Mouse (Mus musculus) layer of hippocampus, postnatal 10 days (tissue): ENCODE measurements around the gene Zfp978. TPM values are rescaled to one million over a fixed set of nuclear protein-coding genes. Genes with fewer than 3 reads are reported as not detected.
"Not testable (repeated sequence)": the region's sequence is repeated elsewhere in the genome, so short reads cannot be mapped to it uniquely, and the experiment has no call there.

Experiments
- DNase-seq, 2 experiments: peaks; one replicate each; pipeline ENCODE4 v3.0.0; 2021; ENCODE audit warnings: low spot score in 2 of 2
- total RNA-seq, 2 experiments: library from RNA; stranded (reverse); gene quantifications; 2 replicates each; pipeline ENCODE4 v1.2.3; 2021

Zfp978 gene
- total RNA-seq, 2 experiments from 2014 or later = not detected

DNA sequence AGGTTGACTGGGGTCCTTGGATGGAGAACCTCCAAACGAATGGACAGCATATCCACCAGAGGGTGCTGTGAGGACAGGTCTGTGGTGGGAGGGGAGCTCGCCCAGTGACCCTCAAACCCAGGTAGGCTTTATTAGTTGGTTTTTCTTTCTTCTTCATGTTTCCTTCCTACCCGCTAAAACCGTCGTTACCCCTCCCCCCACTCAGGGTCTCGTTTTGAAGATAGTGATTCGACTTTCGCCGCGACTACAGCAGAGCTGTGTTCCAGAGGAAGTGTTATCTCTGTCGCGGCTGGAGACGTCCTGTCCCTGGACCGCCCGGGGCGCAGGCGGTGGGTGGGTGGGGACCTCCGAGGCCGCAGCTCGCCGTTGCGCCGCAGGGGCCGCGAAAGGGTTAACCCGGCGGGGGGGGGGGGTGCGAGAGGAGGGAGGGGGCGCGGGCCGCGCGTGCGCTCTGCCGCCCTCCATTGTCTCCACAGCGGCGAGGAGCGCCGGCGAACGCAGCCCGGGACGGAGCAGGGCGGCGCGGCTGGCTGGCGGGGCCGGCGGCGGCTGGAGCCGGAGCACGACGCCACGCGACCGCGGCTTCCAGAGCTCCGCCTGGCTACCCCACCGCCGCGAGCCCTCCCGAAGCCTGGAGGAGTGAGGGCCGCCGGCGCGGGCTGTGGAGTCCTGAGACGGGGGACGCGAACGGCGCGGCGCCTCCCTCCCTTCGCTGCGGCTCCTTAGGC lies 45.8 kb downstream of the Zfp978 start:
- DNase-seq = peak; percentile 27 to 53

DNA sequence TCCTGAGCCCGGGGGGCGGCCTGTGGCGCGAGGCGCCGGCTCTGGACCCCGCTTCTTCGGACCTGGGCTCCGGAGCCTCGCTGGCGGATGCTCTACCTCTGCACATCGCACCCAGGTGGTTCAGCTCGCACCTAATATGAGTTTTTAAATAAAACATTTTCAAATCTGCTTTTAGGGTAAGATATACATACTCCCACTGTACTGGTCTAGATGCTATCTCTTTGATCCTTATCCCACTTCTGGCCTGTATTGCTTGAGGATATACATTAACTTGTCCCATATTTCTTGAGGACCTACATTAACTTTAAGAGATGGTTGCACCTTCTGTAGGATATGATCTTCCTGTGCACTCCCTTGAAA lies 46.3 kb downstream of the Zfp978 start:
- no peak for DNase-seq

DNA sequence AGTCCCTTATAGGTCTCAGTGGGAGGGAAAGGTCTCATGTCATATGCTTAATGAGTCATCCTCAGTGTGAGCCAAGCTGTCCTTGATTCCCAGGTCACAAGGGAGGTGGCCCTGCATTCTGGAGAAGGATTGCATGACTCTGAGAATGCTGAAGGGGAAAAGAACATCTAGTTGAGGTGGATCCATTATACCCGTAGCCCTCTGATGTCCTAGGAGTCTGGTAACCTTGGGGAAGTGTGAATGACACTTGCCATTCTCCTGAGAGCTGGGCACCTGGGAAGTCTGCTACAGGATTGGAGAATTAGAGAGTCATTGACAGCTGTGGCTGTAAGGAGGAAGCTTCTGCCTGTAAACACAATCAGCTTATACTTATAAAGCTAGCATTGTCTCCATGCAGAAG lies 55.3 kb downstream of the Zfp978 start:
- DNase-seq = not testable (repeated sequence)

DNA sequence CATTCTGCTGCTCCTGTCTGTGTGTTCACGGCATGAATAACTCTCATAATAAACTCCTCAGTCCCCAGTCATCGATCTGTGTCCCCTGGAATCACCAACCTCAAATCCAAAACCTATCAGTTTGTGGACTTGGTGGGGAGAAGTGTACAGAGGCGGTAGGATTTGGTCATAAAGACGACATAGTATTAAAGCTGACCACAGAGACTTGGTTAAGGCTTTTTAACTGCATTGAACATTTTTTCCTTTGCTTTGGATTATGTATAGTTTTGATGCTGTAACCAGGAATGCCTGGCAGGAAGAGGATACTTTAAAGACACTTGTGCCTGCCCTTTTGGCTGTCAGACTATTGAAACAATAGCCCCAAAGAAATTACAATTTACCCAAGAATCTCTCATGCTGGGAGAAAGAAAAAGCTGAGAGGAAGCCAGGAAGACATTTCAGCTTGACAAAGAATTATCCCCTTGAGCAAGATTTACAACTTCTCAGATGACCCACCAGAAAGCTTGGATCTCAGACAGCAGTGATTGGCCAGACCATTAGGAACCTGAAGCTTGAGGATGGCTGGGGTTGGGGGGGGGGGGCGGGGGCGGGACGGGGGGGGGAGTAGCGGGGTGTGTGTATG lies 56.2 kb downstream of the Zfp978 start:
- no peak for DNase-seq

DNA sequence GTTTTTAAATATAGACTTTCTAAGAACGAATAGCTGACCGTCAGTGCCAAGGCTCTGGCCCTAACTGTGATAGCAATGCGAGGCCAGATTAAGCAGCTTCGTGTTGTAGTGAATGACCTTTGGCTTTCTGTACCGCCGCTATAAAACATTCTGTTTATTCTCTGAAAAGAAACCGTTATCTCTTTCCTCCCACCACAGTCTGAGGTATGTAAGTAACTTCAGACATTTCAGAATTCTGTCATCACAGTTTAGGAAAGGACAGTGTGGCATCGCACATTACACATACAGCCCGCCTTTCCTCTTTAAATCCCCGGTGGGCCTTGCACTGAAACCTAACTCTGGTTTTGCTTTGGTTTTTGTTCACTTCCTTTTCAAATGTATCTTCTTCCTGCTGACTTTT lies 56.8 kb downstream of the Zfp978 start:
- no peak for DNase-seq

DNA sequence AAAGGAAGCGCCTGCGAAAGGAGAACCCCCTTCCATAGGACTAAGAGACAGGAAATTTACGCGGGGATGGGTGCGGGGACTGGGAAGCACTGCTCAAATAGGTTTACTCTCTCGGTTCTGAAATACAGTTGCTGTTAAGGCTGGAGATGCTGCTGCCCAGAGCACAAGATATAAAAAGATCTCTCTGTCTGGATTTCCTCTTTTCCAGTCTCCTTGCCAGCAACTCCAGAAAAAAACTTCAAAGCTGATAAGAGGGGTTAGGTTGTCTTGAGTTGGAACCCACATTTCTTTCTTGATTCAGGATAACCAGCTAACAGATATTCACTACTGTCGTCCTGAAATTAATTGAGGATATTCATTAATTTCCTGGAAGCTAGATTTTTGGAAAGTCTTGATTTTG lies 57.2 kb downstream of the Zfp978 start:
- not testable (repeated sequence) for DNase-seq

DNA sequence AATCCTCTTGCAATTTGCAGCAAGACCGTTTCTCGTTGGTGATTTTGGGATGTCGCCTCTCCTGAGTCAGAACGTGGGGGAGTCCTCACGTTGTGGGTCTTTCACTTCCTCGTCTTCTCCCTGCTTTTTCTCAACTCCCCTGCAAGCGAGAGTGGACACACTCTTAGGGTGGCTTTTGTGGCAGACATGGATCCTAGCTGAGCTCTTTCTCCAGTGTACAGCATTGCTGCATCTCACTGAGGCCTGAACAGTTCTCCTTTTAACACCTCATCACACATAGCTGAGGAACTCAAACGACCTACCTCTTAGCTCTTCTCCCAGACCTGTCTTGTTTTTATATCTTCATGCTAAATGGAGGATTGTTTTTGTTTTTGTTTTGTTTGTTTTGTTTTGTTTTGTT lies 58.1 kb downstream of the Zfp978 start:
- DNase-seq = not testable (repeated sequence)

DNA sequence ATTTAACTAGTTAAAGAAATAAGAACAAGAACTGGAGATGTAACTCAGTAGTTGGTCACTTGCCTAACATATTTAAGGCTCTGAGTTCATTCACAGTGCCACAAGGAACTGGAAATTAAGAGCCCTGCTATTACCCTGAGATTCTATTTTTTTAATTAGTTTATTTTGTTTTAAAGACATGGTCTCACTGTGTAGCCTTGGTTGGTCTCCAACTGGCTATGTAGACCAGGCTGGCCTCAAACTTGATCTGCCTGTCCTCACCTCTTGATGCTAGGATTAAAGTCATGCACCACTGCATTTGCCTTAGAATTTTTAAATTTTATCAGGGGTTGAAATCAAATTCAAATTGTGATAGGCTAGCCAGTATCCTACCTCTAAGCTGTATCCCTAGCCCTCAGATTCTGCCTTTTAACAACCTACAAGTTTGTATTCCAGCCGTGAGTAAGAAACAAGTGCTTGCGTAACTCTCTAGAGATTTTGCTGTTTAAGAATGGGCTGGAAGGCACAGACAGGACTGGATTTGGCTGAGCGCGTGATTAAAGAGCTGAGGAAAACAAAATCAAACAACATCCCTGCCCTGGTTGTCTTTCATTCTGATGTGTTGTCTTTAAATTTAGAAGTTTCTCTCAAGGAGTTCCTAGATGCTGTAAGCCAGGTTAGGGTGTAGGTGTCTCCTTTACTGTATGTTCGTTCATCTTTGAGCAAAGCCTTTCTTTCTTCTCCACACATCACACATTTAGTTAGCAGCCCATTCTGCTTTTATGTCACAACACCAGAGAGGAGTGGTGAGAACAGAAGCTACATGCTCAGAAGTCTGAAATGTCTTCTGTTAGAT lies 58.9 kb downstream of the Zfp978 start:
- not testable (repeated sequence) for DNase-seq

DNA sequence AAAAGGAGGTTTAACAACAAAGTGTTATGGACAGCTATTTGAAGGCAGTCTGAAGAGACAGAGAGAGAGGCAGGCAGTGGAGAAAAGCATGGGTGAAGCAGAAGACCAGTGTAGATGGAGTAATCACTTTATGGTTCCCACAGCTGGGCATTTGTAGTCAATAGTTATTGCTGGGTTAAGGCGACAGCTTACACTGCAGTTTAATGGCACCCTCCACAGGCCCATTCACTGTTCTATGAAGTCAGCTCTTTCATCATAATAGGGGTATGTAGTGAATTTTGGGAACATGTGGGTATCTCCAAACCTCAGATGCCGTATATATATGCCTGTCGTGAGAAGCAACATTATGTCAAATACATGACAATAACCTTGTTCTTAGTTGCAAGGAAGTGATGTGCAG lies 59.7 kb downstream of the Zfp978 start:
- no peak for DNase-seq

DNA sequence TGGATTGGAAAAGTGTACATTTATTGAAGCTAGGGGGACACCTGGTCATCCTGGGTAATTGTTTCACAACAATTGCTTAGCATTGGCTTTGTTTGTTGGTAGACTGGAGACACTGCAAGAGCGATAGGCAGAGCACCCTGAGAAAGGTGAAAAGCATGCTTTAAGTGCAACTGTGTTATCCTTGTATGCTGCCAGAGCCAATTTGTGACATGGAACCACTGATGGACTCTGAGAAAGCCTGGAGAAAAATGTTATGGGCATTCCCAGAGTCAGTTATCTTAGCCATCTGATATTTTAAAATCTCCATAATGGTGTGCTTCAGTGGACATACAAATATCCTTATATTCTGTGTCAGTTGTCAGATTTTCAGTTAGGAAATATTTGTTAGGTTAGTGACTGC lies 60.2 kb downstream of the Zfp978 start:
- DNase-seq = not testable (repeated sequence)

DNA sequence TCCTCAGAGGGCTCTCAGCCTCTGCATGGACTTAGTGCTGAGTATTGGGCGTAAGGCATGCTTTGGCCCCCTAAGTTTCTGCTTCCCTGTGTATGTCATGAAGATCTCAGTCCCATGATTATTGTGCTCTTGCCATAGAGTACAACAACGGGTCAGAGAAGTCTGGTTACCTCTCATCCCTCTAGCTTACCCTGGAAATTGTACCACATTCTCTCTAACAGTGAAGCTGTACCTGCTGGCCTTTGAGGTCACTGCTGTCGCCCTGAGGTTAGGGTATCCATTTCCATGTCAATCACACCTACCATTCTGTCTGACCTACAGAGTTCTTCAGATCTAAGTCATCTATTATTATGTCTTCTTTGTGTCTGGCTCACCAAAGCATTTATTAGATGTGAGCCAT lies 62.0 kb downstream of the Zfp978 start:
- no peak for DNase-seq

DNA sequence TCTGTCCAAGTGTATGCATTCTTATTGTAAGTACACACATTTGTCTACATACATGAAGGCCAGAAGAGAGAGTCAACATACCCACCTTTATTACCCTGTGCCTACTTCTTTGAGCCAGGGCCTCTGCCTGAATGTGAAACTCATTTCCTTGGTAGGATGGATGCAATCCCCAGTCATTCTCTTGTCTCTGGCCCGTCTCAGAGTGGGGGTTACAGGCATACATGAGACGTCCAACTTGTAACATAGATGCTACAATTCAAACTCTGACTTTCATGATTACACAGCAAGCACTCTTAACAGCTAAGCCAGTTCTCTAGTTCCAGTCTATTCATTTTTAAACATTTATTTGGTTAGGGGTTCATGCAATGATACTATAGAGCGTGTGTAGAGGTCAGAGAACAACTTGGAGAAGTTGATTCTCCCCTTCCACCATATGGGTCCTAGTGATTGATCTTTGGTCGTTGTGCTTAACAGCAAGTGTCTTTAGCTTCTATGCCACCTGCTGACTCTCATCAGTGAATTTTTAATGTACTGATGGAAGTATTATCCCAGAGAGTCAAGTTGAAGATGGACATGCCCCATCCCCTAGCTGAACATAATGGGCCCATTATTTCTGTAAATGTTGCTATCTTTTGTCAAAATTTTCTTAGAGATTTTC lies 62.7 kb downstream of the Zfp978 start:
- DNase-seq = no peak

DNA sequence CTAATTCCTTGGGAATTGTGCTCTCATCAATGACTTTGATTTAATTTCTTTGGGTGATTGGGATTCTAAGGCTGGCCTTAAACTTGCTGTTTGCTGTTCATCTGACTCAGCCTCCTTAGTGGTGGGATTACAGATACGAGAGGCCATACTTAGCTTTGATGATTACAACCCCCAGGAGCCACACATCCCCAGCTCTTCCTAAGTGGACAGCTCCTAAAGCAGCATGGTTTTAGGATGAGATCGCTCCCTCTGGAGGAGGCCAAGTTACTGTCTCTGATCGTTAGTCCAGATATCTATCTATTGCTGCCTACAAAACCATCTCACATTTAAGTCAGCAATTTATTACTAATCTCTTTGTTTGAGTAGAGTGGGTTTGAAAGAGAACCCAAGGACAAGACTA lies 63.3 kb downstream of the Zfp978 start:
- not testable (repeated sequence) for DNase-seq

DNA sequence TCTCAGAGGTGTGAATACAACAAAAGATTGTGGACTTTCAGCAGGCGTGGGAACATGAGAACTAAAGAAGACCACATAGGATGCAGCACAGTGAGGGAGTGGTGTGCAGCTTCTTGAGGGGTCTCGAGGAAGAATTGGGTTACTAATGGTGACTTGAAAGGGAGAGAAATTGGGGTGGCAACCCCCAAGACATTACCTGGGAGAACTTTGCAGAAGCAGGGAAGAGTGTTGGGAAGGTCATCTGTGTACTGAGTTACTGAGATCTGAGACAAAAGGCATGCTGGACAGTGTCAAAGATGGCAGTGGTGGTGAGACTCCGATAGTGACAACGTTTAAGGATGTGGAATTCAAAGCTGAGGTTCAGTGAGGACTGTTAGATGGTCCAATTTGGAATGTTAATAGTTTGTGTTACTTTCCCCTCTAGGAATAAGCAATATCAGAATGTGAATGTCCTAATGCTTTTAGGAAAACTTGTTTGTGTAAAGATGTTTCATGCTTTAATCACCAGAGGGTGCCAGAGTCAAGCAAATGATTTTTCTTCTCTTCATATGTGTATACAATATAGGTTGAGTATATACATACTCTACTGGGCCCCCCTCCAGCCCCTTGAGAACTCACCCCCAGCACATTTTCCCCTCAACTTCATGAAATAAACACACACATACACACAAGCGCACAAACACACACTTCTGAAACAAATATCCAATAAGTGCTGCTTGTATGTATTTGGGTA lies 64.7 kb downstream of the Zfp978 start:
- DNase-seq = not testable (repeated sequence)

DNA sequence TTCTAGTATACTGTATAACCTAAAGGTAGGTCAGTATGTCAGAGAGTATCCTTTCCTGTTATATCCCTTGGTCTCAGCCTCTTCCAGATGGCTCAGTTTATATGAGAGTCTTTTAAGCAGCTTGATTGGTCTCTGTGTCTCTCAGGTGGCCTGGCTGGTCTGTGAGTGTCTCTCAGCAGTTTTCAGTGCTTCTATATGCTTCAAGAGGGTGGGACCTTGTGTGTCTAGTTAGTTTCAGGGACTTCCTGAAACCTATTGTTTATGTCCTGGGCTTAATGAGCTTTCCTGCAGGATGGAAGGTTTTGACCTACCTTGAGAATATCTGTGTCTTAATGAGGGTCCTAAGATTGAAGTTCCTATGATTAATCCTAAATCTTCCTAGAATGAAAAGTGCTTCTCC lies 69.5 kb downstream of the Zfp978 start:
- no peak for DNase-seq

DNA sequence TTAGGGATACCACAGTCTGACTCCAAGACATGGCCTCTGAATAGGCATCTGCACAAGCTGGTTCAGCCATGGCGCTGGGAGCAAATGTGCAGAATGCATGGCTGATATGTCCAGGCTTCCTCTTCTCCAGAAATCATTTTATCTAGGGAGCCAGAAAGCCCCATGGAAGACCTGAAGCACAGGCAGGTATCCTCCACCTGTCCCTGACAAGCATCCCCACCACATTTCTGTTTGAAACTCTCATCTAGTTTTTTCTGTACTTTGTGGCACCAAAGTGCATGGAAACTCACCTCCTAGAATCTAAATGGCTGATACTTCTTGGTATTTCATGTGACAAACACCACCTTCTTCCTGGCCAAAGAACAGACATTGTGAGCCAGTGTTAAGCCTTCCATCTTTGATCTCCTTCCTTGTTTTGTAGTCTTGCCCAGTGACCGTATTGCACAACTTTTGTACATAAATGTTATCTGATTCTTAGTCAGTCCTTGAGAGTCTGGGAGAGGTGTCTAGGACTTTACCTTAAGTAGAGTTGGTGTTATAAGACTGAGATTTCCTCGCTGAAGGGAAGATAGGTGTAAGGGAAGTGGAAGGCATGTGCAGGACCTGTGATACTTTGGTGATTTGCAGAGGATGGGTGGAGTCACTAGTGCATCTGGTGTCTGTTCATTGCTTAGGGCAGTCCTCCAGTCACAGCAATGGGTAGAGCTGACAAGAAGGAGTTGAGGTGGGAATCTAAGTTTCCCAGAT lies 70.8 kb downstream of the Zfp978 start:
- not testable (repeated sequence) for DNase-seq

DNA sequence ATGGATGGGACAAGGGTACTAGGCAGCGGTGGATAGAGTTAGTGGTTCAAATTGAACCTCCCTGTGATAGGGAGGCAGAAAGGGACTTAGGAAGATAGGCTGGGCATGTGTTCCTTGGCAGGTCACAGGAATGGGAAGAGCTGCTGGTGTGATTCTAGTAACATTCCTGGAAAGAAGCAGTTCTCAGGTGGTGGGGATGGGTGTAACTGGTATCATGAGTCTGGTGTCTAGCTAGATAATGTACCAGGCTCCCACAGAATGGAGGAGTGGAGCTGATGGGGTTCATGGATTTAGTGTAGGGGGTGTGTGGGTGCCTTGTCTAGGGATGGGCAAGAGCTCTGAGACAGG lies 71.3 kb downstream of the Zfp978 start:
- DNase-seq = no peak

DNA sequence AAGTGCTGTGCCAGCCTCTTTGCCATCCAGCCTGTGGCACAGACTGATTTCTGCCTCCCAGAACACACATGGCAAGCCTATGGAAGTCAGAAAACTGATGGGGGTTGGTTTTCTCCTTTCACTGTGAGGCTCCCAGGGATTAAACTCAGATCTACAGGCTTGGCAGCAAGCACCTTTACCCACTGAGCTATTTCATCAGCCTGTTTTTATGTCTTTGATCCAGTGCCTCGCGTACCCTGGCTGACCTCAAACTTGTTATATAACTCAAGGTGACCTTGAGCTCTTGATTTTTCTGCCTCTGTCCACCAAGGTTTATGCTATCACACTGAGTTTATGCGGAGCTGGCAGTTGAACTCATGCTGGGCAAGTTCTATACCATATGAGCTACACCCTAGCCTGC lies 71.9 kb downstream of the Zfp978 start:
- DNase-seq = no peak

DNA sequence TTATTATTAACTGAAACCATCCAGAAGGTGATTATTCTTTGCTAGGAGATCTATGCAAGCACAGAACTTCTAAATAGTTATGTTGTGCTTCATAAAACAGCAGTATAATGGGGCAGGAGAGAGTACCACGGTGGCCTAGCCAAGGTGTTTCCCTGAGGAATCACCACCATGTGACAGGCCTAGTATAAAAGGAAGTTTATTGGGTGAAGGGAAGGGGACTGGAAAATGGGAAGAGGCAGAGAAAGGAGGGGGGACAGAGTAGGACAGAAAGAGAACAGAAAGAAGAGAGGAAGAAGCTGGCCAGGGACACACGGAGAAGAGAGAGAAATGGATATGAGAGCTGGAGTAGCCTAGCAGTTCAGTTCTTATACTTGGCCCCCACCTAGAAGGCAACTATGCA lies 72.8 kb downstream of the Zfp978 start:
- DNase-seq = no peak
